Comparison of ENCODE assay signal across 19 mouse cellular contexts in genomic region chr11:69712954-69713672, GRCm38 (mm10). TPM values are rescaled to one million over a fixed set of nuclear protein-coding genes. Genes with fewer than 3 reads are reported as not detected.
A peak's percentile ranks its signal among the peaks of the same experiment; 100 is the strongest.
DNase-seq lines count a peak whose midpoint lies in the region; TF ChIP-seq lines count a peak whose summit lies in the region.
"Had no signal": no experiment of that assay in that cellular context is flagged by ENCODE, and none has a peak within 500 bp of the region (broad histone marks: within the 10 kb centered on the region; RNA-seq: fewer than 3 reads in every experiment).

No protein-coding gene starts in this region.

- peak overlapping the region; percentile 45 for H3K4me3 ChIP-seq in E14TG2a.4 (replicated peaks; ENCODE audit: low read length)
- H3K4me3 ChIP-seq in kidney, adult 2 months (ENCODE audit: insufficient read depth, low read depth, low read length) = no peak overlapping the region
- H3K4me3 ChIP-seq: forebrain, embryonic 13.5 days; heart, embryonic 12.5 days; limb, embryonic 12.5 days; liver, embryonic 13.5 days; neural tube, embryonic 12.5 days had no signal

- 57% methylated on average over 20 of the region's 20 CpGs for WGBS in kidney, adult 2 months

- H3K27me3 ChIP-seq in E14TG2a.4 (ENCODE audit: insufficient read depth, low read length) = no peaks in the 10 kb centered on the region
- H3K27me3 ChIP-seq in kidney, adult 2 months (replicated peaks; ENCODE audit: control insufficient read depth, insufficient read depth, low read length) = no peaks in the 10 kb centered on the region
- H3K27me3 ChIP-seq: forebrain, embryonic 13.5 days; heart, embryonic 12.5 days; limb, embryonic 12.5 days; liver, embryonic 13.5 days; neural tube, embryonic 12.5 days had no signal

- TF ChIP-seq POLR2A in kidney, adult 2 months (IDR thresholded peaks at IDR 0.05; ENCODE audit: low read depth, low read length) = no peak

- H3K9me3 ChIP-seq in E14TG2a.4 (ENCODE audit: low read length) = no peaks in the 10 kb centered on the region
- H3K9me3 ChIP-seq: forebrain, embryonic 13.5 days; heart, embryonic 12.5 days; limb, embryonic 12.5 days; liver, embryonic 13.5 days had no signal

- peak overlapping the region; percentile 36; the same call in 1 of the 2 replicates for H3K27ac ChIP-seq in kidney, adult 2 months (ENCODE audit: insufficient read depth, low read depth, low read length)
- H3K27ac ChIP-seq: forebrain, embryonic 13.5 days; hindbrain, postnatal 0 days; limb, embryonic 12.5 days; liver, embryonic 13.5 days; neural tube, embryonic 12.5 days had no signal

- H3K4me1 ChIP-seq in E14TG2a.4 (replicated peaks; ENCODE audit: low read depth, low read length) = peaks cover 79% of the 10 kb centered on the region
- peaks cover 18% of the 10 kb centered on the region; the same call in 1 of the 2 replicates for H3K4me1 ChIP-seq in kidney, adult 2 months (ENCODE audit: control insufficient read depth, insufficient read depth, low read length)
- H3K4me1 ChIP-seq: forebrain, embryonic 13.5 days; neural tube, embryonic 12.5 days had no signal

- DNase-seq in NIH3T3 (ENCODE audit: low read depth) = peak; percentile 22
- peak; percentile 78 for DNase-seq in kidney, adult 2 months
- DNase-seq in kidney, postnatal 14 days = peak; percentile 47
- DNase-seq in left cerebral cortex, adult 9 months (ENCODE audit: low spot score in 2 of 2) = no peak
- no peak for DNase-seq in left cerebral cortex, adult 8-10 months (ENCODE audit: low spot score in 2 of 2)
- no peak for DNase-seq in right cerebral cortex, postnatal 14 days
- no peak for DNase-seq in layer of hippocampus, adult 9-10 months (ENCODE audit: low spot score)
- DNase-seq: adrenal gland, postnatal 36 days; cerebellum, adult 2 months; heart, postnatal 36 days; layer of hippocampus, postnatal 36 days; liver, embryonic 13.5 days; thymus, postnatal 14 days had no signal

- TF ChIP-seq CTCF in E14TG2a.4 (conservative IDR thresholded peaks at IDR 0.05; ENCODE audit: low read length) = no peak
- no peak for TF ChIP-seq CTCF in kidney, adult 2 months (conservative IDR thresholded peaks at IDR 0.05; ENCODE audit: insufficient read depth, insufficient read length, low read depth, low read length)

- H3K36me3 ChIP-seq in E14TG2a.4 (ENCODE audit: insufficient read depth, low read length) = no peaks in the 10 kb centered on the region
- H3K36me3 ChIP-seq in kidney, adult 2 months (ENCODE audit: control insufficient read depth, insufficient read depth, low read length) = no peaks in the 10 kb centered on the region
- H3K36me3 ChIP-seq: heart, embryonic 12.5 days; limb, embryonic 12.5 days; liver, embryonic 13.5 days; neural tube, embryonic 12.5 days had no signal

RNA-seq across cellular contexts. Expression of gene Tnfsfm13, which starts 17.2 kb away (rescaled TPM):
- 11.0 and 11.6 TPM in 2 replicates for polyA plus RNA-seq in kidney, adult 2 months (2012; rRNA removed)
- 1 to 10 TPM; 1.5 to 2.0 (median 1.8) TPM for total RNA-seq in left cerebral cortex, adult 8-10 months (2022)

RNA-seq across cellular contexts. Expression of gene Tnfsf12, which starts 17.5 kb away (rescaled TPM):
- 55.5 and 65.1 TPM in 2 replicates for polyA plus RNA-seq in kidney, adult 2 months (2012; rRNA removed)
- total RNA-seq in left cerebral cortex, adult 8-10 months (2022) = 10 to 100 TPM; 10.2 to 15.1 (median 11.7) TPM

RNA-seq across cellular contexts. Expression of gene Tnfsf13, which starts 27.5 kb away (rescaled TPM):
- polyA plus RNA-seq in kidney, adult 2 months (2012; rRNA removed) = 3.8 and 4.1 TPM in 2 replicates
- 1 to 10 TPM; 2.5 to 4.2 (median 3.2) TPM for total RNA-seq in left cerebral cortex, adult 8-10 months (2022)
- polyA plus RNA-seq: liver, embryonic 13.5 days had no signal

RNA-seq across cellular contexts. Expression of gene Senp3, which starts 31.2 kb away (rescaled TPM):
- polyA plus RNA-seq in kidney, adult 2 months (2012; rRNA removed) = 41.8 and 43.5 TPM in 2 replicates
- 10 to 100 TPM; 72.6 to 96.8 (median 83.6) TPM for total RNA-seq in left cerebral cortex, adult 8-10 months (2022)

RNA-seq across cellular contexts. Expression of gene Eif4a1, which starts 40.9 kb away (rescaled TPM):
- polyA plus RNA-seq in kidney, adult 2 months (2012; rRNA removed) = 200 and 244 TPM in 2 replicates
- total RNA-seq in left cerebral cortex, adult 8-10 months (2022) = 100 to 1,000 TPM; 268 to 307 (median 295) TPM

Comparison
In these comparisons a context has a peak if more than half of its experiments do, and no peak if none do; other contexts are left out.
1. DNase-seq: peak in NIH3T3 (single experiment), kidney, adult 2 months (single experiment) and kidney, postnatal 14 days (single experiment); none in left cerebral cortex, adult 9 months (0 of 2), left cerebral cortex, adult 8-10 months (0 of 2), right cerebral cortex, postnatal 14 days (single experiment) and layer of hippocampus, adult 9-10 months (single experiment).